In the genomic region with DNA sequence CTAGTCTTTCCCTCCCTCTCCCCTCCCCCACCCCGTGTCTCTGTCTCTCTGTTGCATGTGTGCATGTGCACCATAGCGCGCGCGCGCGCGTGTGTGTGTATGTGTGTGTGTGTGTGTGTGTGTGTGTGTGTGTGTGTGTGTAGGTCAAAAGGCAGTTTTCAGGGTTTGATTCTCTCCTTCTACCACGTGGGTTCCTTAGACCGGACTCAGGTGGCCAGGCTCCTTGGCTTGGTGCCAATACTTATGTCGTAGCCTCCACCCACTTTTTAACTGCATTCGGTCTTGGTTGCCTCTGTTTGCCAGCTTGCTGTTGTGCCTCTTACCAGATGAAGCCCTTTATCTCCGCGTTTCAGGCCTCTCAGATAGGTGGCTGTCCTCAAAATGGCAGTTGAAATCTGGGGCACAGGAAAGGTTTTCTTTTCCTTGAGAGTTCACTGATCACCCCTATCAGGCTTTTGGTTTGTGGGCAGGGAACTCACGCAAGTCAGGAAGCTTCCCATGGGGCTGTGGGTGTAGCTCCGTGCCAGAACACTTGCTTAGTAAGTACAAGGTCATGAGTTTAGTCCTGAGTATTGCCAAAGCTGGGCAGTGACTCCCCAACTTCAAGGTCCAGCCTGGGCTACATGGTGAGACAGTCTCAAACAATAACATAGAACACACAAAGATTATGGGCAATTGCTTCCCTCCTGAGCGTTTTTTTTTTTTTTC, we compare ENCODE assay signal across 9 mouse cellular contexts. TPM values are rescaled to one million over a fixed set of nuclear protein-coding genes. Genes with fewer than 3 reads are reported as not detected.
DNase-seq lines count a peak whose midpoint lies in the region; ATAC-seq and TF ChIP-seq lines count a peak whose summit lies in the region.
"Had no signal": no experiment of that assay in that cellular context is flagged by ENCODE, and none has a peak within 500 bp of the region (broad histone marks: within the 10 kb centered on the region; RNA-seq: fewer than 3 reads in every experiment).

No protein-coding gene starts in this region.

- DNase-seq in CH12.LX (ENCODE audit: extremely low read depth): peak; percentile 59
- DNase-seq in hindbrain, embryonic 11.5 days (ENCODE audit: low spot score): peak; percentile 35
- no peak for DNase-seq in layer of hippocampus, adult 11-12 months (ENCODE audit: low spot score)
- no peak for DNase-seq in right cerebral cortex, postnatal 25 days

- H3K4me2 ChIP-seq in forebrain, embryonic 13.5 days: peak overlapping the region; percentile 12; the same call in 1 of the 2 replicates
- H3K4me2 ChIP-seq in forebrain, embryonic 12.5 days: no peak overlapping the region
- peak overlapping the region; percentile 94 for H3K4me2 ChIP-seq in CH12.LX (ENCODE audit: insufficient read depth, low read depth, poor library complexity, severe bottlenecking)
- no peak overlapping the region for H3K4me2 ChIP-seq in hindbrain, embryonic 11.5 days (replicated peaks; ENCODE audit: low read depth, low read length)
- H3K4me2 ChIP-seq in limb, embryonic 15.5 days: peak overlapping the region; percentile 3
- H3K4me2 ChIP-seq in stomach, embryonic 15.5 days: peak overlapping the region; percentile 42
- H3K4me2 ChIP-seq: midbrain, embryonic 12.5 days had no signal

- H3K4me1 ChIP-seq in forebrain, embryonic 13.5 days: 0 out of 2 replicates have a peak, but pooled peaks cover 3% of the 10 kb centered on the region
- peaks cover 10% of the 10 kb centered on the region for H3K4me1 ChIP-seq in forebrain, embryonic 12.5 days
- H3K4me1 ChIP-seq in CH12.LX (ENCODE audit: control insufficient read depth in 1 of 2, insufficient read depth in 2 of 2): peaks cover 35 to 68% of the 10 kb centered on the region in 2 experiments
- H3K4me1 ChIP-seq in hindbrain, embryonic 11.5 days (replicated peaks; ENCODE audit: control insufficient read depth, insufficient read depth, low read length): no peaks in the 10 kb centered on the region
- peaks cover 29% of the 10 kb centered on the region for H3K4me1 ChIP-seq in limb, embryonic 15.5 days
- H3K4me1 ChIP-seq in stomach, embryonic 15.5 days: peaks cover 9% of the 10 kb centered on the region; the same call in 1 of the 2 replicates

- no peak for TF ChIP-seq CTCF in CH12.LX (conservative IDR thresholded peaks at IDR 0.05 in 1 of 2, IDR thresholded peaks at IDR 0.05 in 1 of 2; ENCODE audit: low read depth in 2 of 2, low read length in 2 of 2)

- H3K79me2 ChIP-seq in CH12.LX (replicated peaks; ENCODE audit: control insufficient read depth, extremely low read depth, insufficient read depth, poor library complexity, severe bottlenecking): no peaks in the 10 kb centered on the region

- no peaks in the 10 kb centered on the region for H3K9me3 ChIP-seq in forebrain, embryonic 13.5 days (replicated peaks)
- H3K9me3 ChIP-seq in forebrain, embryonic 12.5 days: no peaks in the 10 kb centered on the region
- no peaks in the 10 kb centered on the region for H3K9me3 ChIP-seq in CH12.LX (replicated peaks; ENCODE audit: low read length)
- no peaks in the 10 kb centered on the region for H3K9me3 ChIP-seq in hindbrain, embryonic 11.5 days (ENCODE audit: control insufficient read depth, low read length)
- no peaks in the 10 kb centered on the region for H3K9me3 ChIP-seq in limb, embryonic 15.5 days
- H3K9me3 ChIP-seq in stomach, embryonic 15.5 days: no peaks in the 10 kb centered on the region
- H3K9me3 ChIP-seq: midbrain, embryonic 12.5 days had no signal

- H3K9ac ChIP-seq in forebrain, embryonic 13.5 days: no peak overlapping the region
- no peak overlapping the region for H3K9ac ChIP-seq in forebrain, embryonic 12.5 days
- H3K9ac ChIP-seq in CH12.LX (ENCODE audit: insufficient read depth, low read depth): peak overlapping the region; percentile 75; the same call in 1 of the 2 replicates
- no peak overlapping the region for H3K9ac ChIP-seq in hindbrain, embryonic 11.5 days (ENCODE audit: low read depth, low read length)
- no peak overlapping the region for H3K9ac ChIP-seq in limb, embryonic 15.5 days
- H3K9ac ChIP-seq in stomach, embryonic 15.5 days: no peak overlapping the region
- H3K9ac ChIP-seq: midbrain, embryonic 12.5 days had no signal

- no peak overlapping the region for H3K4me3 ChIP-seq in forebrain, embryonic 13.5 days
- H3K4me3 ChIP-seq in forebrain, embryonic 12.5 days (replicated peaks): no peak overlapping the region
- peak overlapping the region in 2 of 3 experiments; percentile 39 to 47 for H3K4me3 ChIP-seq in CH12.LX (replicated peaks in 1 of 3; ENCODE audit: low read depth in 2 of 3, low read length in 2 of 3, poor library complexity in 1 of 3)
- H3K4me3 ChIP-seq in hindbrain, embryonic 11.5 days (ENCODE audit: low read depth, low read length): no peak overlapping the region
- no peak overlapping the region for H3K4me3 ChIP-seq in limb, embryonic 15.5 days
- no peak overlapping the region for H3K4me3 ChIP-seq in stomach, embryonic 15.5 days (replicated peaks)
- H3K4me3 ChIP-seq: midbrain, embryonic 12.5 days had no signal

- TF ChIP-seq RAD21 in CH12.LX (IDR thresholded peaks at IDR 0.05; ENCODE audit: low read depth, low read length): no peak

- TF ChIP-seq POLR2A in CH12.LX (IDR thresholded peaks at IDR 0.05; ENCODE audit: low read depth, low read length): peak; percentile 41; the same call in 1 of the 2 replicates

- no peak overlapping the region for H3K27ac ChIP-seq in forebrain, embryonic 13.5 days
- H3K27ac ChIP-seq in forebrain, embryonic 12.5 days: no peak overlapping the region
- H3K27ac ChIP-seq in CH12.LX (ENCODE audit: insufficient read depth, low read depth): peak overlapping the region; percentile 37; the same call in 1 of the 2 replicates
- H3K27ac ChIP-seq in hindbrain, embryonic 11.5 days (ENCODE audit: low read depth, low read length): no peak overlapping the region
- no peak overlapping the region; the same call in 1 of the 2 replicates for H3K27ac ChIP-seq in limb, embryonic 15.5 days
- H3K27ac ChIP-seq in stomach, embryonic 15.5 days: peak overlapping the region; percentile 89
- H3K27ac ChIP-seq: midbrain, embryonic 12.5 days had no signal

- no peak for TF ChIP-seq EP300 in CH12.LX (IDR thresholded peaks at IDR 0.05; ENCODE audit: low read length)

- peaks cover 77% of the 10 kb centered on the region for H3K27me3 ChIP-seq in forebrain, embryonic 13.5 days
- peaks cover 73% of the 10 kb centered on the region for H3K27me3 ChIP-seq in forebrain, embryonic 12.5 days
- no peaks in the 10 kb centered on the region for H3K27me3 ChIP-seq in CH12.LX (replicated peaks)
- peaks cover 43% of the 10 kb centered on the region for H3K27me3 ChIP-seq in hindbrain, embryonic 11.5 days (ENCODE audit: control insufficient read depth, insufficient read depth, low read length)
- H3K27me3 ChIP-seq in limb, embryonic 15.5 days: peaks cover 10% of the 10 kb centered on the region; the same call in 1 of the 2 replicates
- H3K27me3 ChIP-seq in stomach, embryonic 15.5 days (replicated peaks): peaks cover 23% of the 10 kb centered on the region

- WGBS in forebrain, embryonic 13.5 days: 39% methylated on average over 17 of the region's 17 CpGs
- 40% methylated on average over 17 of the region's 17 CpGs for WGBS in forebrain, embryonic 12.5 days
- WGBS in hindbrain, embryonic 11.5 days: 42% methylated on average over 17 of the region's 17 CpGs
- WGBS in limb, embryonic 15.5 days: 31% methylated on average over 17 of the region's 17 CpGs
- 26% methylated on average over 17 of the region's 17 CpGs for WGBS in stomach, embryonic 15.5 days

- dilution Hi-C loops in CH12.LX (cut with MboI; ENCODE audit: extremely low pct_ligation_motif_present, extremely low pct_unique_long_range_greater_than_20kb, low sequenced_read_pairs): no loop called here

- ATAC-seq in forebrain, embryonic 13.5 days: no peak
- no peak for ATAC-seq in forebrain, embryonic 12.5 days (ENCODE audit: low FRiP score)
- ATAC-seq in hindbrain, embryonic 11.5 days (ENCODE audit: low FRiP score): no peak
- no peak for ATAC-seq in limb, embryonic 15.5 days (ENCODE audit: insufficient number of reproducible peaks, low FRiP score, low TSS enrichment, low read depth)
- ATAC-seq in stomach, embryonic 15.5 days (ENCODE audit: insufficient read depth, low FRiP score, low read depth): peak; percentile 41; the same call in 1 of the 2 replicates

- no peaks in the 10 kb centered on the region for H3K36me3 ChIP-seq in forebrain, embryonic 13.5 days (ENCODE audit: poor library complexity, severe bottlenecking)
- H3K36me3 ChIP-seq in forebrain, embryonic 12.5 days (replicated peaks): no peaks in the 10 kb centered on the region
- no peaks in the 10 kb centered on the region for H3K36me3 ChIP-seq in CH12.LX (replicated peaks in 1 of 2; ENCODE audit: control insufficient read depth in 1 of 2, insufficient read depth in 1 of 2, low read length in 1 of 2)
- no peaks in the 10 kb centered on the region for H3K36me3 ChIP-seq in hindbrain, embryonic 11.5 days (ENCODE audit: control insufficient read depth, insufficient read depth, low read length)
- no peaks in the 10 kb centered on the region for H3K36me3 ChIP-seq in limb, embryonic 15.5 days
- no peaks in the 10 kb centered on the region for H3K36me3 ChIP-seq in stomach, embryonic 15.5 days
- H3K36me3 ChIP-seq: midbrain, embryonic 12.5 days had no signal

- in situ Hi-C loops in CH12.LX (cut with MboI; ENCODE audit: low pct_ligation_motif_present, low pct_unique_long_range_greater_than_20kb, low sequenced_read_pairs): no loop called here

RNA-seq across cellular contexts. Expression of gene Mpzl2, which starts 1.7 kb away (rescaled TPM):
- 0.11 TPM in 1 of 2 replicates, not detected in the other for polyA plus RNA-seq in forebrain, embryonic 13.5 days (2015; fragmentation: Nextera tagmentation; extraction: Ambion mirVana)
- 1.2 and 1.5 TPM in 2 replicates for polyA plus RNA-seq in forebrain, embryonic 12.5 days (2016; fragmentation: Nextera tagmentation; extraction: Ambion mirVana)
- total RNA-seq in CH12.LX (2012; rRNA removed): 0.30 and 0.38 TPM in 2 replicates
- 0.18 and 0.36 TPM in 2 replicates for total RNA-seq in CH12.LX (2014; rRNA removed)
- polyA plus RNA-seq in CH12.LX (2012; ENCODE audit: insufficient read length, low read depth): 0.27 and 0.57 TPM in 2 replicates
- polyA plus RNA-seq in hindbrain, embryonic 11.5 days (2014; fragmentation: Nextera tagmentation; extraction: Ambion mirVana): 2.6 and 3.8 TPM in 2 replicates
- 41.0 and 46.0 TPM in 2 replicates for polyA plus RNA-seq in limb, embryonic 15.5 days (2015; fragmentation: Nextera tagmentation; extraction: Ambion mirVana)
- 31.4 and 32.8 TPM in 2 replicates for polyA plus RNA-seq in stomach, embryonic 15.5 days (2015; fragmentation: Nextera tagmentation; extraction: Ambion mirVana)

RNA-seq across cellular contexts. Expression of gene Mpzl3, which starts 13.7 kb away (rescaled TPM):
- 1.3 and 1.9 TPM in 2 replicates for polyA plus RNA-seq in forebrain, embryonic 13.5 days (2015; fragmentation: Nextera tagmentation; extraction: Ambion mirVana)
- 1.7 and 2.4 TPM in 2 replicates for polyA plus RNA-seq in forebrain, embryonic 12.5 days (2016; fragmentation: Nextera tagmentation; extraction: Ambion mirVana)
- 3.1 and 3.4 TPM in 2 replicates for total RNA-seq in CH12.LX (2012; rRNA removed)
- total RNA-seq in CH12.LX (2014; rRNA removed): 5.3 and 5.5 TPM in 2 replicates
- polyA plus RNA-seq in CH12.LX (2012; ENCODE audit: insufficient read length, low read depth): 4.4 and 5.2 TPM in 2 replicates
- polyA plus RNA-seq in hindbrain, embryonic 11.5 days (2014; fragmentation: Nextera tagmentation; extraction: Ambion mirVana): 1.7 and 2.8 TPM in 2 replicates
- 13.9 and 16.3 TPM in 2 replicates for polyA plus RNA-seq in limb, embryonic 15.5 days (2015; fragmentation: Nextera tagmentation; extraction: Ambion mirVana)
- 6.4 and 7.8 TPM in 2 replicates for polyA plus RNA-seq in stomach, embryonic 15.5 days (2015; fragmentation: Nextera tagmentation; extraction: Ambion mirVana)

RNA-seq across cellular contexts. Expression of gene Cd3e, which starts 31.9 kb away (rescaled TPM):
- polyA plus RNA-seq in forebrain, embryonic 13.5 days (2015; fragmentation: Nextera tagmentation; extraction: Ambion mirVana): not detected in 2 replicates
- not detected in 2 replicates for polyA plus RNA-seq in forebrain, embryonic 12.5 days (2016; fragmentation: Nextera tagmentation; extraction: Ambion mirVana)
- total RNA-seq in CH12.LX (2012; rRNA removed): not detected in 2 replicates
- total RNA-seq in CH12.LX (2014; rRNA removed): not detected in 2 replicates
- polyA plus RNA-seq in CH12.LX (2012; ENCODE audit: insufficient read length, low read depth): not detected in 2 replicates
- not detected in 2 replicates for polyA plus RNA-seq in hindbrain, embryonic 11.5 days (2014; fragmentation: Nextera tagmentation; extraction: Ambion mirVana)
- polyA plus RNA-seq in limb, embryonic 15.5 days (2015; fragmentation: Nextera tagmentation; extraction: Ambion mirVana): 0.38 and 0.45 TPM in 2 replicates
- polyA plus RNA-seq in stomach, embryonic 15.5 days (2015; fragmentation: Nextera tagmentation; extraction: Ambion mirVana): 2.1 and 2.5 TPM in 2 replicates
- polyA plus RNA-seq: midbrain, embryonic 12.5 days had no signal

RNA-seq across cellular contexts. Expression of gene Jaml, which starts 37.7 kb away (rescaled TPM):
- not detected in 2 replicates for polyA plus RNA-seq in forebrain, embryonic 13.5 days (2015; fragmentation: Nextera tagmentation; extraction: Ambion mirVana)
- 0.15 TPM in 1 of 2 replicates, not detected in the other for polyA plus RNA-seq in forebrain, embryonic 12.5 days (2016; fragmentation: Nextera tagmentation; extraction: Ambion mirVana)
- total RNA-seq in CH12.LX (2012; rRNA removed): 0.51 and 0.88 TPM in 2 replicates
- total RNA-seq in CH12.LX (2014; rRNA removed): 0.87 and 0.96 TPM in 2 replicates
- 1.1 and 1.4 TPM in 2 replicates for polyA plus RNA-seq in CH12.LX (2012; ENCODE audit: insufficient read length, low read depth)
- 0.31 and 0.36 TPM in 2 replicates for polyA plus RNA-seq in hindbrain, embryonic 11.5 days (2014; fragmentation: Nextera tagmentation; extraction: Ambion mirVana)
- 0.37 and 0.63 TPM in 2 replicates for polyA plus RNA-seq in limb, embryonic 15.5 days (2015; fragmentation: Nextera tagmentation; extraction: Ambion mirVana)
- 24.3 and 25.6 TPM in 2 replicates for polyA plus RNA-seq in stomach, embryonic 15.5 days (2015; fragmentation: Nextera tagmentation; extraction: Ambion mirVana)

RNA-seq across cellular contexts. Expression of gene Cd3d, which starts 59.7 kb away (rescaled TPM):
- not detected in 2 replicates for polyA plus RNA-seq in forebrain, embryonic 13.5 days (2015; fragmentation: Nextera tagmentation; extraction: Ambion mirVana)
- polyA plus RNA-seq in forebrain, embryonic 12.5 days (2016; fragmentation: Nextera tagmentation; extraction: Ambion mirVana): not detected in 2 replicates
- total RNA-seq in CH12.LX (2012; rRNA removed) (5.2 and 5.5 TPM in 2 replicates), CH12.LX (2014; rRNA removed) (0.27 TPM in 1 of 2 replicates, not detected in the other)
- polyA plus RNA-seq in CH12.LX (2012; ENCODE audit: insufficient read length, low read depth): 2.6 and 2.7 TPM in 2 replicates
- not detected in 2 replicates for polyA plus RNA-seq in hindbrain, embryonic 11.5 days (2014; fragmentation: Nextera tagmentation; extraction: Ambion mirVana)
- polyA plus RNA-seq in limb, embryonic 15.5 days (2015; fragmentation: Nextera tagmentation; extraction: Ambion mirVana): 0.28 TPM in 1 of 2 replicates, not detected in the other
- polyA plus RNA-seq in stomach, embryonic 15.5 days (2015; fragmentation: Nextera tagmentation; extraction: Ambion mirVana): 0.10 TPM in 1 of 2 replicates, not detected in the other
- polyA plus RNA-seq: midbrain, embryonic 12.5 days had no signal

Comparison
In these comparisons a context has a peak if more than half of its experiments do, and no peak if none do; other contexts are left out.
1. H3K4me2 ChIP-seq: peak in forebrain, embryonic 13.5 days (single experiment), CH12.LX (single experiment), limb, embryonic 15.5 days (single experiment) and stomach, embryonic 15.5 days (single experiment); none in forebrain, embryonic 12.5 days (single experiment) and hindbrain, embryonic 11.5 days (single experiment).
2. H3K27ac ChIP-seq: peak in CH12.LX (single experiment) and stomach, embryonic 15.5 days (single experiment); none in forebrain, embryonic 13.5 days (single experiment), forebrain, embryonic 12.5 days (single experiment), hindbrain, embryonic 11.5 days (single experiment) and limb, embryonic 15.5 days (single experiment).
3. H3K4me3 ChIP-seq: peak in CH12.LX (2 of 3); none in forebrain, embryonic 13.5 days (single experiment), forebrain, embryonic 12.5 days (single experiment), hindbrain, embryonic 11.5 days (single experiment), limb, embryonic 15.5 days (single experiment) and stomach, embryonic 15.5 days (single experiment).
4. DNase-seq: peak in CH12.LX (single experiment) and hindbrain, embryonic 11.5 days (single experiment); none in layer of hippocampus, adult 11-12 months (single experiment) and right cerebral cortex, postnatal 25 days (single experiment).